Mouse (Mus musculus) cortical plate, adult 2 months (tissue): ENCODE measurements at regions not wholly inside any gene's neighbourhood (a gene's known extent, or its start where the extent isn't known, plus 50 kb on each side); places are given as distances from the start of the nearest gene placed in this dataset.

Source experiments
- CTCF ChIP-seq: fragments of 200-500 bp; IDR thresholded peaks from 2 replicates; pipeline ENCODE4 v1.5.1; 2011; ENCODE audit warnings: mild to moderate bottlenecking, control low read depth, low read length; ENCODE audit not compliant: insufficient read depth; ENCODE audit errors: extremely low read depth
- POLR2A ChIP-seq: fragments of 200-500 bp; IDR thresholded peaks from 2 replicates; pipeline ENCODE4 v1.6.1; 2011; ENCODE audit warnings: mild to moderate bottlenecking, low read length, control low read depth; ENCODE audit not compliant: insufficient read depth; ENCODE audit errors: extremely low read depth

DNA sequence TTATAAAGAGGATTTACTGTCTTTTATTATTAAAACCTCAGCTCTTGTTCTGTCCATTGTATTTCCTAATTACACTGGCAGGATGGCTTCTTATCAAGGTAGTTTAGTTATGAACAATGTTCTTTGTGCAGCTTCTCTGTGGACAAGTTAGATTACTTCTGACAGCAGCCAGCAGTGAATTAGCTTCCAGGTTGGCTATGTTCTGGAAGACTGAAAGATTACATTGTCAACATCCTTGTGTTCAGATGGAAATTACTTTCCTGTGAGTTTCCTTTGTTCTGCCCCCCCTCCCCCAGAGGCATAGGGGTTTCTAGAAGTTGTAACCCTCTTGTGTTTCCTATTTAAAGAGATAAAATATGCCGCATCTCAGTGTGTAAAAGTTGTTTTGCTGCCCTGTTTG is 846.1 kb downstream of the Car8 start:
- TF ChIP-seq CTCF (no peak), POLR2A (no peak)
